Mouse (Mus musculus): Measurements from ENCODE around the gene Itga5.

DNA sequence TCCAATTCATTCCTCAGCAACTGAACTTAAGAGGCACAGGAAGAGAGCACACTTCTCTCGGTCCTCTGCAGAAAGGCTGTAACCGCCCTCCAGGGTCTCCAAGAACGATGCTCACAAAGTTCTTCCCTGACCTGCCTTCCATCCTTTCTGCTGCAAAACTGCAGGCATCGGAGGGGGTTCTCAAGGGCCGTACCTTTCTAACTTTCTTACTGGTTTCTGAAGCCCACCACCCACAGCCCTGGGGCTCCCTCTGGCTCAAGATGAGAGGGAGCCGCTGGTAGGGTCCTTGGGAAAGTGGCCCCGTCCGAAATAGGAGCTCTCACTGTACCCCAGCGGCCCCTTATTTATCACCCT, 62.0 kb downstream of the Itga5 start:
- no peak for TF ChIP-seq CTCF (conservative IDR thresholded peaks at IDR 0.05; ENCODE audit: low read length)
- TF ChIP-seq NANOG (IDR thresholded peaks at IDR 0.05; ENCODE audit: borderline replicate concordance, low read length): no peak

Data from E14TG2a.4 (cell line).